Comparison of ENCODE assay signal across 14 mouse cellular contexts in the genomic region with DNA sequence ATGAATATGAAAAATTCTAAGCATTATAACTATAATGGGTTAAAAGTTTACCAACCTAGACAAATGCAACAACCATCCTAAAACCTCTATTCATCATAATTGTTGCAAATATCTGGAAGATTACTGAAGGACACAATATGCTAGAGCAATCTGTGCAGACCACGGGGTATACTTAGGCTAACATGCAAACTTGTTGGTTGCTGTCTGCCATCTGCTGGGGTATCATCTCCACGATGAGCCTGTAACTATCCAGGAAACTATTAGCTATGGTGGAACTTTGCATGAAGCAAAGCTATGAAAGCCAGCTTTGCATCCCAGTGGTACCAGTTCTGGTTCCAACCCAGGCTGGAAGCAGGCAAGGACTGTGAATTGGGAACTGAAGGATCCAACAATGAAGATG. TPM values are rescaled to one million over a fixed set of nuclear protein-coding genes. Genes with fewer than 3 reads are reported as not detected.
DNase-seq lines count a peak whose midpoint lies in the region.
"Had no signal": no experiment of that assay in that cellular context is flagged by ENCODE, and none has a peak within 500 bp of the region (broad histone marks: within the 10 kb centered on the region; RNA-seq: fewer than 3 reads in every experiment).

No protein-coding gene starts in this region.

- peak; percentile 48 to 61 for DNase-seq in cerebellum, postnatal 14 days
- no peak for DNase-seq in cerebellum, adult 9-10 months
- DNase-seq in left cerebral cortex, postnatal 14 days (ENCODE audit: low spot score in 2 of 2) = peak; percentile 14 to 26
- no peak for DNase-seq in left cerebral cortex, adult 9 months (ENCODE audit: low spot score in 2 of 2)
- peak; percentile 34 for DNase-seq in NIH3T3 (ENCODE audit: low read depth)
- DNase-seq in layer of hippocampus, adult 9-11 months = peak; percentile 30
- DNase-seq in cerebellum, postnatal 4 days (ENCODE audit: low spot score in 2 of 2) = no peak
- no peak for DNase-seq in thymus, postnatal 4 days
- DNase-seq: adrenal gland, adult 2 months; cerebellum, adult 18-20 months; heart, adult 18-20 months; kidney, postnatal 14 days; liver; lung, embryonic 14.5 days had no signal

- intact Hi-C loops in left cerebral cortex, postnatal 14 days (cut with DNase I) = loop anchor here (1.0 kb wide), 1 partner anchor 187 kb away; no protein-coding TSS in a partner anchor

RNA-seq across cellular contexts. Expression of a gene that starts 24.1 kb away (rescaled TPM):
- total RNA-seq in left cerebral cortex, postnatal 14 days (2021) = 1 to 10 TPM in 1 of 2 experiments, under 1 TPM in 1; 0.90 to 1.4 TPM

RNA-seq across cellular contexts. Expression of a gene that starts 54.5 kb away (rescaled TPM):
- total RNA-seq in left cerebral cortex, postnatal 14 days (2021) = 10 to 100 TPM; 74.7 to 80.2 TPM

Comparison
In these comparisons a context has a peak if more than half of its experiments do, and no peak if none do; other contexts are left out.
1. DNase-seq: peak in cerebellum, postnatal 14 days (2 of 2), left cerebral cortex, postnatal 14 days (2 of 2), NIH3T3 (single experiment) and layer of hippocampus, adult 9-11 months (single experiment); none in cerebellum, adult 9-10 months (single experiment), left cerebral cortex, adult 9 months (0 of 2), cerebellum, postnatal 4 days (0 of 2) and thymus, postnatal 4 days (single experiment).